Mouse (Mus musculus): Measurements from ENCODE around the gene Timm8a2.
"Not testable (repeated sequence)": the region's sequence is repeated elsewhere in the genome, so short reads cannot be mapped to it uniquely, and the experiment has no call there.

- TF ChIP-seq CTCF, POLR2A (IDR thresholded peaks at IDR 0.05; ENCODE audit: insufficient read depth, low read depth, low read length): not testable (repeated sequence)
These were observed 33.6 kb downstream of the Timm8a2 start for GRCm38 (mm10) chr14:122068036-122068435.

All from olfactory bulb, adult 2 months (tissue).